Mouse (Mus musculus) liver, embryonic 11.5 days (tissue): ENCODE results near the gene Farp1. TPM values are rescaled to one million over a fixed set of nuclear protein-coding genes. Genes with fewer than 3 reads are reported as not detected.

Experiments
- ATAC-seq: fragments of 200-750 bp; cut with Nextera tagmentation; replicated peaks from 2 replicates; pipeline ENCODE4 v1.8.0; 2017; ENCODE audit warnings: moderate number of reproducible peaks, mild to moderate bottlenecking, moderate TSS enrichment, moderate library complexity; ENCODE audit not compliant: low FRiP score
- DNase-seq: peaks from one replicate; pipeline ENCODE4 v3.0.0-alpha.2; 2017; ENCODE audit warnings: low spot score
- H3K27ac ChIP-seq: fragments of 300-500 bp; sonication (generic); 2 replicates; pipeline ENCODE4 v1.5.1; 2014; ENCODE audit warnings: mild to moderate bottlenecking, low read depth, low read length, control low read depth
- H3K27me3 ChIP-seq: fragments of 300-500 bp; sonication (generic); replicated peaks from 2 replicates; pipeline ENCODE4 v1.6.1; 2014; ENCODE audit warnings: low read length, mixed read lengths; ENCODE audit not compliant: control insufficient read depth, insufficient read depth
- H3K36me3 ChIP-seq: fragments of 300-500 bp; sonication (generic); 2 replicates; pipeline ENCODE4 v1.6.1; 2014; ENCODE audit warnings: mild to moderate bottlenecking, low read length, moderate library complexity, mixed read lengths; ENCODE audit not compliant: control insufficient read depth, insufficient read depth
- H3K4me1 ChIP-seq: fragments of 300-500 bp; sonication (generic); replicated peaks from 2 replicates; pipeline ENCODE4 v1.6.1; 2014; ENCODE audit warnings: low read length, mixed read lengths; ENCODE audit not compliant: control insufficient read depth, insufficient read depth
- H3K4me2 ChIP-seq: fragments of 300-500 bp; sonication (generic); 2 replicates; pipeline ENCODE4 v1.6.1; 2014; ENCODE audit warnings: mild to moderate bottlenecking, control low read depth, moderate library complexity
- H3K4me3 ChIP-seq: fragments of 300-500 bp; sonication (generic); 2 replicates; pipeline ENCODE4 v1.5.1; 2014; ENCODE audit warnings: low read depth, low read length, control low read depth
- H3K9ac ChIP-seq: fragments of 300-500 bp; sonication (generic); 2 replicates; pipeline ENCODE4 v1.6.1; 2014; ENCODE audit warnings: low read depth, low read length, control low read depth
- H3K9me3 ChIP-seq: fragments of 300-500 bp; sonication (generic); 2 replicates; pipeline ENCODE4 v1.6.1; 2016; ENCODE audit warnings: low read length, inconsistent platforms, mixed read lengths; ENCODE audit not compliant: control insufficient read depth
- WGBS: fragments of 180-500 bp; shearing (Covaris S2); extraction: QIAGEN DNeasy Blood & Tissue Kit; methylation state at CpG from one replicate; pipeline ENCODE4 v1.1.7; 2014; 5-methylcytosine and 5-hydroxymethylcytosine counted together
- polyA plus RNA-seq: library from polyadenylated mRNA; unstranded; fragments of >200 nt; fragmentation: Nextera tagmentation; extraction: Ambion mirVana; gene quantifications from 2 replicates; pipeline ENCODE4 v1.2.1, GENCODE M21; 2014

Farp1 gene
- polyA plus RNA-seq, 1 experiment from 2014 or later: 17.6 TPM

GRCm38 (mm10) chr14:121103459-121103858, 68.5 kb downstream of the Farp1 start:
- no peak overlapping the region for H3K9ac ChIP-seq
- no peak for DNase-seq

GRCm38 (mm10) chr14:121104760-121105329, 69.8 kb downstream of the Farp1 start:
- Histone ChIP-seq H3K9ac (no peak overlapping the region), H3K4me2 (no peak overlapping the region), H3K27ac (no peak overlapping the region), H3K9me3 (no peaks in the 10 kb centered on the region), H3K27me3 (no peaks in the 10 kb centered on the region), H3K36me3 (peaks cover 3% of the 10 kb centered on the region; the same call in 1 of the 2 replicates), H3K4me1 (peaks cover 26% of the 10 kb centered on the region), H3K4me3 (no peak overlapping the region)
- 56% methylated on average over 7 of the region's 7 CpGs for WGBS
- DNase-seq (no peak), ATAC-seq (no peak)

More at GRCm38 (mm10) chr14:121103459-121103858, 68.5 kb downstream of the Farp1 start:
- Histone ChIP-seq H3K36me3 (peaks cover 3% of the 10 kb centered on the region; the same call in 1 of the 2 replicates), H3K27ac (no peak overlapping the region), H3K27me3 (no peaks in the 10 kb centered on the region), H3K9me3 (no peaks in the 10 kb centered on the region), H3K4me2 (no peak overlapping the region), H3K4me3 (no peak overlapping the region), H3K4me1 (peaks cover 26% of the 10 kb centered on the region)
- ATAC-seq: no peak
- 88% methylated on average over 9 of the region's 9 CpGs for WGBS

- DNase-seq (no peak), ATAC-seq (peak; percentile 24; the same call in 1 of the 2 replicates)
- no peak overlapping the region for H3K4me2 ChIP-seq
- H3K27ac ChIP-seq: no peak overlapping the region
- peaks cover 3% of the 10 kb centered on the region; the same call in 1 of the 2 replicates for H3K36me3 ChIP-seq
- H3K27me3 ChIP-seq: no peaks in the 10 kb centered on the region
- no peaks in the 10 kb centered on the region for H3K9me3 ChIP-seq
- no peak overlapping the region for H3K9ac ChIP-seq
- peaks cover 26% of the 10 kb centered on the region for H3K4me1 ChIP-seq
- WGBS: 49% methylated on average over 4 of the region's 4 CpGs
- H3K4me3 ChIP-seq: no peak overlapping the region
These were observed 71.9 kb downstream of the Farp1 start for GRCm38 (mm10) chr14:121106906-121107305.

GRCm38 (mm10) chr14:121107707-121108285, 72.8 kb downstream of the Farp1 start:
- no peak for DNase-seq
- 79% methylated on average over 10 of the region's 10 CpGs for WGBS
- peak overlapping the region; percentile 50; the same call in 1 of the 2 replicates for H3K27ac ChIP-seq
- no peak overlapping the region for H3K4me3 ChIP-seq
- H3K36me3 ChIP-seq: peaks cover 3% of the 10 kb centered on the region; the same call in 1 of the 2 replicates
- no peak overlapping the region for H3K4me2 ChIP-seq
- H3K4me1 ChIP-seq: peaks cover 26% of the 10 kb centered on the region
- no peaks in the 10 kb centered on the region for H3K27me3 ChIP-seq
- ATAC-seq: no peak
- no peak overlapping the region for H3K9ac ChIP-seq
- no peaks in the 10 kb centered on the region for H3K9me3 ChIP-seq

GRCm38 (mm10) chr14:121108439-121109115, 73.6 kb downstream of the Farp1 start:
- H3K9me3 ChIP-seq: no peaks in the 10 kb centered on the region
- DNase-seq (no peak), ATAC-seq (no peak)
- H3K36me3 ChIP-seq: peaks cover 3% of the 10 kb centered on the region; the same call in 1 of the 2 replicates
- H3K4me1 ChIP-seq: peaks cover 26% of the 10 kb centered on the region
- H3K4me3 ChIP-seq: no peak overlapping the region
- WGBS: 41% methylated on average over 8 of the region's 8 CpGs
- H3K9ac ChIP-seq: no peak overlapping the region
- H3K27me3 ChIP-seq: no peaks in the 10 kb centered on the region
- no peak overlapping the region for H3K4me2 ChIP-seq
- H3K27ac ChIP-seq: peak overlapping the region; percentile 50; the same call in 1 of the 2 replicates

GRCm38 (mm10) chr14:121109116-121109504, 74.1 kb downstream of the Farp1 start:
- Histone ChIP-seq H3K4me2 (no peak overlapping the region), H3K27ac (peak overlapping the region; percentile 43; the same call in 1 of the 2 replicates), H3K27me3 (no peaks in the 10 kb centered on the region), H3K9ac (no peak overlapping the region), H3K4me3 (no peak overlapping the region), H3K9me3 (no peaks in the 10 kb centered on the region), H3K36me3 (peaks cover 3% of the 10 kb centered on the region; the same call in 1 of the 2 replicates), H3K4me1 (peaks cover 26% of the 10 kb centered on the region)
- 40% methylated on average over 9 of the region's 9 CpGs for WGBS
- no peak for ATAC-seq
- no peak for DNase-seq

GRCm38 (mm10) chr14:121110492-121111267, 75.7 kb downstream of the Farp1 start:
- Histone ChIP-seq H3K36me3 (peaks cover 3% of the 10 kb centered on the region; the same call in 1 of the 2 replicates), H3K4me3 (no peak overlapping the region), H3K9me3 (no peaks in the 10 kb centered on the region), H3K9ac (no peak overlapping the region), H3K27ac (no peak overlapping the region), H3K27me3 (no peaks in the 10 kb centered on the region), H3K4me1 (peaks cover 25% of the 10 kb centered on the region), H3K4me2 (no peak overlapping the region)
- DNase-seq: no peak
- WGBS: 74% methylated on average over 13 of the region's 13 CpGs
- ATAC-seq: no peak

- H3K36me3 ChIP-seq: peaks cover 3% of the 10 kb centered on the region; the same call in 1 of the 2 replicates
- 81% methylated on average over 8 of the region's 8 CpGs for WGBS
- H3K27me3 ChIP-seq: no peaks in the 10 kb centered on the region
- no peak for ATAC-seq
- H3K9ac ChIP-seq: no peak overlapping the region
- H3K4me2 ChIP-seq: no peak overlapping the region
- no peaks in the 10 kb centered on the region for H3K9me3 ChIP-seq
- H3K4me1 ChIP-seq: peaks cover 14% of the 10 kb centered on the region
- H3K4me3 ChIP-seq: no peak overlapping the region
- DNase-seq: no peak
- H3K27ac ChIP-seq: no peak overlapping the region
These were observed 77.1 kb downstream of the Farp1 start for GRCm38 (mm10) chr14:121112061-121112460.
